ENCODE assay signal across 9 mouse cellular contexts in genomic region chr3:146682140-146682651, GRCm38 (mm10). TPM values are rescaled to one million over a fixed set of nuclear protein-coding genes. Genes with fewer than 3 reads are reported as not detected.
DNase-seq lines count a peak whose midpoint lies in the region; ATAC-seq lines count a peak whose summit lies in the region.
"Had no signal": no experiment of that assay in that cellular context is flagged by ENCODE, and none has a peak within 500 bp of the region (broad histone marks: within the 10 kb centered on the region; RNA-seq: fewer than 3 reads in every experiment).

No protein-coding gene starts in this region.

- H3K27ac ChIP-seq in forebrain, embryonic 10.5 days = 0 out of 2 replicates have a peak overlapping the region, but pooled peaks have one; percentile 0
- H3K27ac ChIP-seq in forebrain, embryonic 11.5 days (ENCODE audit: low read depth, low read length) = no peak overlapping the region
- peak overlapping the region; percentile 66; the same call in 1 of the 2 replicates for H3K27ac ChIP-seq in embryonic facial prominence, embryonic 10.5 days (replicated peaks)
- H3K27ac ChIP-seq in midbrain, embryonic 10.5 days (replicated peaks) = peak overlapping the region; percentile 52; the same call in 1 of the 2 replicates
- H3K27ac ChIP-seq in stomach, embryonic 15.5 days = 0 out of 2 replicates have a peak overlapping the region, but pooled peaks have one; percentile 3

- H3K9ac ChIP-seq in forebrain, embryonic 11.5 days (ENCODE audit: low read length) = no peak overlapping the region
- H3K9ac ChIP-seq in stomach, embryonic 15.5 days = no peak overlapping the region

- WGBS in forebrain, embryonic 10.5 days = 67% methylated on average over 13 of the region's 13 CpGs
- 56% methylated on average over 13 of the region's 13 CpGs for WGBS in forebrain, embryonic 11.5 days
- WGBS in embryonic facial prominence, embryonic 10.5 days = 58% methylated on average over 13 of the region's 13 CpGs
- WGBS in midbrain, embryonic 10.5 days = 67% methylated on average over 13 of the region's 13 CpGs
- WGBS in stomach, embryonic 15.5 days = 44% methylated on average over 13 of the region's 13 CpGs

- no peaks in the 10 kb centered on the region for H3K9me3 ChIP-seq in forebrain, embryonic 10.5 days
- no peaks in the 10 kb centered on the region for H3K9me3 ChIP-seq in forebrain, embryonic 11.5 days (ENCODE audit: control insufficient read depth, low read length)
- H3K9me3 ChIP-seq in embryonic facial prominence, embryonic 10.5 days = no peaks in the 10 kb centered on the region
- no peaks in the 10 kb centered on the region for H3K9me3 ChIP-seq in midbrain, embryonic 10.5 days (replicated peaks)
- H3K9me3 ChIP-seq in stomach, embryonic 15.5 days = no peaks in the 10 kb centered on the region

- H3K4me2 ChIP-seq in forebrain, embryonic 11.5 days (ENCODE audit: low read depth, low read length, severe bottlenecking) = no peak overlapping the region; the same call in 1 of the 2 replicates
- H3K4me2 ChIP-seq in stomach, embryonic 15.5 days = peak overlapping the region; percentile 55

- ATAC-seq in forebrain, embryonic 11.5 days (replicated peaks; ENCODE audit: low FRiP score) = no peak
- no peak for ATAC-seq in stomach, embryonic 15.5 days (ENCODE audit: insufficient read depth, low FRiP score, low read depth)

- H3K4me3 ChIP-seq in forebrain, embryonic 10.5 days = no peak overlapping the region
- no peak overlapping the region for H3K4me3 ChIP-seq in forebrain, embryonic 11.5 days (ENCODE audit: low read depth, low read length)
- H3K4me3 ChIP-seq in embryonic facial prominence, embryonic 10.5 days = no peak overlapping the region
- no peak overlapping the region for H3K4me3 ChIP-seq in midbrain, embryonic 10.5 days
- peak overlapping the region; percentile 23 for H3K4me3 ChIP-seq in stomach, embryonic 15.5 days (replicated peaks)

- H3K4me1 ChIP-seq in forebrain, embryonic 10.5 days = peaks cover 25% of the 10 kb centered on the region
- H3K4me1 ChIP-seq in forebrain, embryonic 11.5 days (replicated peaks; ENCODE audit: control insufficient read depth, insufficient read depth, low read length) = no peaks in the 10 kb centered on the region
- H3K4me1 ChIP-seq in embryonic facial prominence, embryonic 10.5 days = peaks cover 24% of the 10 kb centered on the region
- H3K4me1 ChIP-seq in midbrain, embryonic 10.5 days = peaks cover 22% of the 10 kb centered on the region
- 0 out of 2 replicates have a peak, but pooled peaks cover 5% of the 10 kb centered on the region for H3K4me1 ChIP-seq in stomach, embryonic 15.5 days

- DNase-seq in forebrain, embryonic 10.5 days (ENCODE audit: extremely low spot score, low spot score) = no peak
- no peak for DNase-seq in forebrain, embryonic 11.5 days (ENCODE audit: low spot score)
- DNase-seq in embryonic facial prominence, embryonic 10.5 days (ENCODE audit: low spot score) = peak; percentile 28
- DNase-seq in heart, adult 9 months (ENCODE audit: low spot score in 2 of 2) = peak; percentile 31 to 65
- DNase-seq in kidney, adult 8-10 months = peak; percentile 31 to 65
- DNase-seq in left cerebral cortex, postnatal 4 days = peak; percentile 51
- no peak for DNase-seq in midbrain, embryonic 10.5 days (ENCODE audit: low spot score)

- intact Hi-C loops in left cerebral cortex, postnatal 4 days (cut with DNase I) = no loop called here

- peaks cover 33% of the 10 kb centered on the region for H3K27me3 ChIP-seq in forebrain, embryonic 10.5 days (ENCODE audit: poor library complexity, severe bottlenecking)
- no peaks in the 10 kb centered on the region for H3K27me3 ChIP-seq in forebrain, embryonic 11.5 days (ENCODE audit: control insufficient read depth, insufficient read depth, low read length)
- peaks cover 30% of the 10 kb centered on the region for H3K27me3 ChIP-seq in embryonic facial prominence, embryonic 10.5 days (replicated peaks; ENCODE audit: low read depth, poor library complexity, severe bottlenecking)
- H3K27me3 ChIP-seq in midbrain, embryonic 10.5 days (ENCODE audit: low read depth, poor library complexity, severe bottlenecking) = peaks cover 31% of the 10 kb centered on the region
- no peaks in the 10 kb centered on the region for H3K27me3 ChIP-seq in stomach, embryonic 15.5 days (replicated peaks)

- no peaks in the 10 kb centered on the region for H3K36me3 ChIP-seq in forebrain, embryonic 10.5 days (replicated peaks)
- no peaks in the 10 kb centered on the region for H3K36me3 ChIP-seq in forebrain, embryonic 11.5 days (ENCODE audit: control insufficient read depth, insufficient read depth, low read length)
- no peaks in the 10 kb centered on the region for H3K36me3 ChIP-seq in embryonic facial prominence, embryonic 10.5 days (replicated peaks)
- no peaks in the 10 kb centered on the region for H3K36me3 ChIP-seq in midbrain, embryonic 10.5 days
- no peaks in the 10 kb centered on the region for H3K36me3 ChIP-seq in stomach, embryonic 15.5 days

RNA-seq across cellular contexts. Expression of gene Samd13, which starts 3.2 kb away (rescaled TPM):
- 0.62 and 1.2 TPM in 2 replicates for polyA plus RNA-seq in forebrain, embryonic 10.5 days (2016; fragmentation: Nextera tagmentation; extraction: Ambion mirVana)
- polyA plus RNA-seq in forebrain, embryonic 11.5 days (2014; fragmentation: Nextera tagmentation; extraction: Ambion mirVana) = 0.52 and 0.97 TPM in 2 replicates
- polyA plus RNA-seq in embryonic facial prominence, embryonic 10.5 days (2016; fragmentation: Nextera tagmentation; extraction: Ambion mirVana) = 0.55 and 0.92 TPM in 2 replicates
- under 1 TPM in 1 of 2 experiments, not detected in 1; 0.48 TPM for total RNA-seq in left cerebral cortex, postnatal 4 days (2021)
- 0.72 and 1.5 TPM in 2 replicates for polyA plus RNA-seq in midbrain, embryonic 10.5 days (2016; fragmentation: Nextera tagmentation; extraction: Ambion mirVana)
- 0.67 and 0.86 TPM in 2 replicates for polyA plus RNA-seq in stomach, embryonic 15.5 days (2015; fragmentation: Nextera tagmentation; extraction: Ambion mirVana)

RNA-seq across cellular contexts. Expression of gene 4930503B20Rik, which starts 31.1 kb away (rescaled TPM):
- not detected in 2 replicates for polyA plus RNA-seq in forebrain, embryonic 10.5 days (2016; fragmentation: Nextera tagmentation; extraction: Ambion mirVana)
- not detected in 2 replicates for polyA plus RNA-seq in forebrain, embryonic 11.5 days (2014; fragmentation: Nextera tagmentation; extraction: Ambion mirVana)
- not detected in 2 replicates for polyA plus RNA-seq in embryonic facial prominence, embryonic 10.5 days (2016; fragmentation: Nextera tagmentation; extraction: Ambion mirVana)
- under 1 TPM in 1 of 2 experiments, not detected in 1; 0.20 TPM for total RNA-seq in left cerebral cortex, postnatal 4 days (2021)
- polyA plus RNA-seq in midbrain, embryonic 10.5 days (2016; fragmentation: Nextera tagmentation; extraction: Ambion mirVana) = not detected in 2 replicates
- not detected in 2 replicates for polyA plus RNA-seq in stomach, embryonic 15.5 days (2015; fragmentation: Nextera tagmentation; extraction: Ambion mirVana)
- polyA plus RNA-seq: neural tube, embryonic 11.5 days had no signal

Comparison
In these comparisons a context has a peak if more than half of its experiments do, and no peak if none do; other contexts are left out.
1. DNase-seq: peak in embryonic facial prominence, embryonic 10.5 days (single experiment), heart, adult 9 months (2 of 2), kidney, adult 8-10 months (2 of 2) and left cerebral cortex, postnatal 4 days (single experiment); none in forebrain, embryonic 10.5 days (single experiment), forebrain, embryonic 11.5 days (single experiment) and midbrain, embryonic 10.5 days (single experiment).